Mouse (Mus musculus): ENCODE data around the gene Atp10a. TPM values are rescaled to one million over a fixed set of nuclear protein-coding genes. Genes with fewer than 3 reads are reported as not detected.

The Atp10a gene
- polyA plus RNA-seq, 1 experiment: 2.8 TPM

DNA sequence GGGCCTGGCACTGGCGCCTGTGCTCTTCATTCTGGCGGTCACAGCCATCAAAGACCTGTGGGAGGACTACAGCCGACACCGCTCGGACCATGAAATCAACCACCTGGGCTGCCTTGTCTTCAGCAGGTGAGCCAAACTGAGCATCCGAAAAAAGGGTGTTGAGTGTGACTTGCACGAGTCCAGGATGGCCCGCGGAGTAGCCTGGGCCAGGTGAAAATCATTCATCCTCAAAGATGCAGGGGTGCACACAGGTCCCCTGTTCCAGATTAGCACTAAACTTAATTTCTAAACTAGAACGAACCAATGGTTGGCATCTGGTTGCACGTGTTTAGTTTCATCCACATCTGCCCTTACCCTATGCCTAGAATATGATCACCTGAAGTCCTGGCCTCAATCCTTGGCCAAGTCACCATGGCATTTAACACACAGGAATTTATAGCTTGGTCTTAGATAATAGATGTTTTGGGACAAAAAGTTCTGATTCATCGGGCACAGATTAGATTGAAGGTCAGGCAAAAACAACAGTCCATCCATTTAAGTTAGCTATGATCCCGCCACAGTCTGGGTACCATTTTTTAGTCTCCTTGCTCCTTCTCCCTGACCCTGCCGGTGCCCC is 2.9 kb downstream of the Atp10a start:
- TF ChIP-seq POLR2A (IDR thresholded peaks at IDR 0.05; ENCODE audit: borderline replicate concordance, extremely low read depth, insufficient read depth, insufficient read length, poor library complexity, severe bottlenecking) (no peak), CTCF (IDR thresholded peaks at IDR 0.05; ENCODE audit: borderline replicate concordance, extremely low read depth, insufficient read depth, insufficient read length) (no peak)
- no peak for DNase-seq (ENCODE audit: low read depth)

DNA sequence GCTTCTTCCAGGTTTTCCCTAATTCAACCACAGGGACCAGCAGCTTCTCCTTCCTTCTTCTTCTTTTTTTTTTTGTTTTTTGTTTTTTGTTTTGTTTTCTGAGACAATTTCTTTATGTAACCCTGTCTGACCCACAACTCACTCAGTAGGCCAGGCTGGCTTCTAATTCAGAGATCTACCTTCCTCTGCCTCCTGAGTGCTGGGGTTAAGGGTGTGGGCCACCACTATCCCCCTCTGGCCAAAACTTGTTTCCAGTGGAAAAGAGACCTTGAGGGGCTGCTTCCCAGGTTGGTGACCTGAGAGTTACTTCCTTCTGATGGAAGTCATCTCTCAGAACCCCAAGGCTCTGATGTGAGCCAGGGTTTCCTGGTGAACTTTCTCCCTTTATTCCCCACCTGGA is 4.1 kb downstream of the Atp10a start:
- no peak for DNase-seq (ENCODE audit: low read depth)

GRCm38 (mm10) chr7:58660665-58661064 is 4.7 kb downstream of the Atp10a start:
- no peak for TF ChIP-seq POLR2A (IDR thresholded peaks at IDR 0.05; ENCODE audit: borderline replicate concordance, extremely low read depth, insufficient read depth, insufficient read length, poor library complexity, severe bottlenecking)
- DNase-seq (ENCODE audit: low read depth): no peak

More for the DNA sequence above, 4.1 kb downstream of the Atp10a start:
- TF ChIP-seq POLR2A (IDR thresholded peaks at IDR 0.05; ENCODE audit: borderline replicate concordance, extremely low read depth, insufficient read depth, insufficient read length, poor library complexity, severe bottlenecking) (no peak), CTCF (IDR thresholded peaks at IDR 0.05; ENCODE audit: borderline replicate concordance, extremely low read depth, insufficient read depth, insufficient read length) (no peak)

- no peak for DNase-seq (ENCODE audit: low read depth)
- TF ChIP-seq CTCF (IDR thresholded peaks at IDR 0.05; ENCODE audit: borderline replicate concordance, extremely low read depth, insufficient read depth, insufficient read length): no peak
- no peak for TF ChIP-seq POLR2A (IDR thresholded peaks at IDR 0.05; ENCODE audit: borderline replicate concordance, extremely low read depth, insufficient read depth, insufficient read length, poor library complexity, severe bottlenecking)
These were observed 5.1 kb downstream of the Atp10a start for GRCm38 (mm10) chr7:58661076-58661475.

GRCm38 (mm10) chr7:58668617-58669016 is 12.7 kb downstream of the Atp10a start:
- no peak for DNase-seq (ENCODE audit: low read depth)
- no peak for TF ChIP-seq POLR2A (IDR thresholded peaks at IDR 0.05; ENCODE audit: borderline replicate concordance, extremely low read depth, insufficient read depth, insufficient read length, poor library complexity, severe bottlenecking)
- no peak for TF ChIP-seq CTCF (IDR thresholded peaks at IDR 0.05; ENCODE audit: borderline replicate concordance, extremely low read depth, insufficient read depth, insufficient read length)

DNA sequence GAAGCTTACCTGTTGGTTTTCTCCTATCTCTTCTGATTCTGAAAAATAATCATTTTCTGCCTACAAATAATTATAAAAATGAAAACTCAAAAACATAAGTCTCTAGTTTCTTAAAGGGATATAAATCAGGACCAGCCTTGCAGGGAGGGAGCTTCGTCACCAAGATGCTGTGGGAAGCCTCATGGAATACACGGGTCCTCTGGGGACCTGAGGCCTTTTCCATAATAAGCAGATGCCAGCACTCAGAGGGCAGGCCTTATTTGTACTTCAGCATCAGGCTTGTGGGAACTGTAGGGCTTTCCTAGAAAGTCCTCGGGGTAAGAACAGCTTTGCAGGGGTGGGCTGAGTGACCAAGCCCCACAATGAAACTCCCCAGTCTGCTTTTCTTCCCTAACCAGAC is 20.1 kb downstream of the Atp10a start:
- DNase-seq (ENCODE audit: low read depth): no peak
- TF ChIP-seq POLR2A (IDR thresholded peaks at IDR 0.05; ENCODE audit: borderline replicate concordance, extremely low read depth, insufficient read depth, insufficient read length, poor library complexity, severe bottlenecking) (no peak), CTCF (IDR thresholded peaks at IDR 0.05; ENCODE audit: borderline replicate concordance, extremely low read depth, insufficient read depth, insufficient read length) (no peak)

GRCm38 (mm10) chr7:58677111-58677805 is 21.3 kb downstream of the Atp10a start:
- no peak for DNase-seq (ENCODE audit: low read depth)
- TF ChIP-seq POLR2A (IDR thresholded peaks at IDR 0.05; ENCODE audit: borderline replicate concordance, extremely low read depth, insufficient read depth, insufficient read length, poor library complexity, severe bottlenecking) (no peak), CTCF (IDR thresholded peaks at IDR 0.05; ENCODE audit: borderline replicate concordance, extremely low read depth, insufficient read depth, insufficient read length) (no peak)

- no peak for DNase-seq (ENCODE audit: low read depth)
- no peak for TF ChIP-seq POLR2A (IDR thresholded peaks at IDR 0.05; ENCODE audit: borderline replicate concordance, extremely low read depth, insufficient read depth, insufficient read length, poor library complexity, severe bottlenecking)
- TF ChIP-seq CTCF (IDR thresholded peaks at IDR 0.05; ENCODE audit: borderline replicate concordance, extremely low read depth, insufficient read depth, insufficient read length): no peak
These were observed 30.0 kb downstream of the Atp10a start for GRCm38 (mm10) chr7:58685967-58686366.

- DNase-seq (ENCODE audit: low read depth): peak; percentile 30
- TF ChIP-seq POLR2A (IDR thresholded peaks at IDR 0.05; ENCODE audit: borderline replicate concordance, extremely low read depth, insufficient read depth, insufficient read length, poor library complexity, severe bottlenecking) (no peak), CTCF (IDR thresholded peaks at IDR 0.05; ENCODE audit: borderline replicate concordance, extremely low read depth, insufficient read depth, insufficient read length) (no peak)
These were observed 30.6 kb downstream of the Atp10a start for GRCm38 (mm10) chr7:58686573-58686972.

DNA sequence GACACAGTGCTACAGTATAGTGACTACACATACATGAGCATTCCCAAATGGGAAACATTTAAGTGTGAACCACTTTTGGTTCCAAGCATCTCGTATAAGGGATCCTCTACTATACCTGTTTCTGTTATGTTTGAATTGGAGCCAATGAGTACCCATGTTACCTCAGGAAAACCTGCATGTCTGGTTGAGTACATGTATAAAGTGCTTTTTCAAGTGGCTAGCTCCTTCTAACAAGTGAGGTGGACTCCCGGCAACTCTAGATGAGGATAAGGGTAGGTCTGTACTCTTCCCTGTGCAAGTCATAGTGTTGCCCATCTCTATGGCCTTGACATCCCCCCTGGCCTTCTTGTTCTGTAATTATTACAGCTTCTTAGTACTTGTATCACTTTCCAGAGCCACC is 31.0 kb downstream of the Atp10a start:
- no peak for TF ChIP-seq CTCF (IDR thresholded peaks at IDR 0.05; ENCODE audit: borderline replicate concordance, extremely low read depth, insufficient read depth, insufficient read length)
- no peak for TF ChIP-seq POLR2A (IDR thresholded peaks at IDR 0.05; ENCODE audit: borderline replicate concordance, extremely low read depth, insufficient read depth, insufficient read length, poor library complexity, severe bottlenecking)
- DNase-seq (ENCODE audit: low read depth): no peak

DNA sequence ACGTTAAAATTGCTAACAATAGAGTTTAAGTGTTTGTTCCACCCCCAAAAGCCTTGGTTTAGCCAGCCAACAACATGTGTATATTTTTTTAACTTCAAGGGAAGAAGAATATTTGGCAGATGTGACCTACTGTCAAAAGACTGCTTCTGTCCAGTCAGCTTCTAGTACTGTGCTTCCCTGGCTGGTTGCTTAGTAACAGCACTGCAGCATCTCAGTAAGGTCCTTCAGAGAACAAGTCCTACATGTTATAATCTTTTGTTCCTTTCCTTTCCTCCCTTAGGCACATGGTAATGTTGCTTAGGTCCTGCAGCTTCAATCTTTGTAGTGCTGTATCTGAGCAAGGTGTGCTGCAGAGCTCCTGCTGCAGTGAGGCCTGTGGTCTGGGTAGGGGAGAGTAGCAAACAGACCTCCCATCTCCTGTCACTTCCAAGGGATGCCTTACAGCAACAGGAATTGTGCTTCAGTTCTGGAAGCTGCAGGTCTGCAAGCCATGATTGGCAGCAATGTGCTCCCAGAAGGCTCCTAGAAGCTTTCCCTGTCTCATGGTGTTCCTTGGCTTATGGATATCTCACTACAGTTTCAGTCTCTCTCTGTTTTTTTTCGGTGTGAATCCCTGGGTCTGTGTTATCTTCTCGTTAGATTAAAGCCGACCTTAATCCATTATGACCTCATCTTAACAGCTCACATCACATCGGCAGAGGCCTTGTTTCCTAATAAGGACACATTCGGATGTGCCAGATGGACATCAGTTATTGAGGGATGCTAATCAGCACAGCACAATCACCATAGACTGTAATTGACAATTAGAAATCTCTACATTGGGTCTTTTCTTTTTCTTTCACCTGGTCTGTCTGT is 34.3 kb downstream of the Atp10a start:
- peak; percentile 73 for DNase-seq (ENCODE audit: low read depth)
- TF ChIP-seq POLR2A (IDR thresholded peaks at IDR 0.05; ENCODE audit: borderline replicate concordance, extremely low read depth, insufficient read depth, insufficient read length, poor library complexity, severe bottlenecking): no peak
- no peak for TF ChIP-seq CTCF (IDR thresholded peaks at IDR 0.05; ENCODE audit: borderline replicate concordance, extremely low read depth, insufficient read depth, insufficient read length)

All from brain, embryonic 14.5 days (tissue).